Mouse (Mus musculus) brain, embryonic 18.5 days (tissue): ENCODE results near the gene Spef2.
"Not testable (repeated sequence)": the region's sequence is repeated elsewhere in the genome, so short reads cannot be mapped to it uniquely, and the experiment has no call there.

Source experiments
- DNase-seq: peaks from one replicate; pipeline ENCODE4 v3.0.0-alpha.2; 2012; ENCODE audit warnings: low read depth, low spot score

Spef2 gene

GRCm38 (mm10) chr15:9668575-9668974 lies 80.1 kb downstream of the Spef2 start:
- no peak for DNase-seq

GRCm38 (mm10) chr15:9664948-9665347 lies 83.7 kb downstream of the Spef2 start:
- not testable (repeated sequence) for DNase-seq

DNA sequence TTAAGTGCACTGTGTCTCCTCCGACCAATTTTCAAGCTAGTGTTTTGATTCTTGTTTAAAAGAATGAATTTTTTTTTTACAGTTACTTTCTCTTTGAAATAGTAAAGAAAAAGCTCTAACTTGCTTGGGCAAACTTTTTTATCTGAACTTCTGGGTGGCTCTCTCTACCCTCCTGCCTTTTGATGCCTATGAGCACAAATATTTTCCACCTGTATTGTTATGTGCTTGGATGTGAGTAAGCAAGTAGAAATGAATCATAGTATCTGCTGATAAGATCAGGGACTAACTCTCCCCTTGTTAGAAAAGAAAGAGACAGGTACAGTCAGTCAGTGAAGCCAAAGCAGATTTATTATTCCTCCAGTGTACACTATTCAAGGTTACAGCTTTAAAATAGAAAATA lies 87.5 kb downstream of the Spef2 start:
- DNase-seq, result no peak

DNA sequence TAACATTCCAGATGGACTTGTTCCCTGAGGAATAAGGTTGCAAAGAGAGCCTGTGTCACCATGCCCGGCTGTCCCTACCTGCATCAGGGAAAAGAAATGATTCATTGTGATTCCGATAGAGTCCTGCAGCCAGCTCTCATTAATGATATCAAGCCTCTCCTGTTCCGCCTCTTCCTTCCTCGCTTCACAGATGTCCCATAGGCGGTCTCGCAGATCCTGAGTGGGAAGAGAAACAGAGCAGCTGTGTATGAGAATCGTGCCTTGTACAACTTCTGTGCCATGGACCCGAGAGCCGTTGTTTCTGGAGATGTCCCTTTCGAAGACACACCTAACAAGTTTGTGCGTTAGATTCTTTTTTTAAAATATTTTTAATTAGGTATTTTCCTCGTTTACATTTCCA lies 114.2 kb downstream of the Spef2 start:
- no peak for DNase-seq

DNA sequence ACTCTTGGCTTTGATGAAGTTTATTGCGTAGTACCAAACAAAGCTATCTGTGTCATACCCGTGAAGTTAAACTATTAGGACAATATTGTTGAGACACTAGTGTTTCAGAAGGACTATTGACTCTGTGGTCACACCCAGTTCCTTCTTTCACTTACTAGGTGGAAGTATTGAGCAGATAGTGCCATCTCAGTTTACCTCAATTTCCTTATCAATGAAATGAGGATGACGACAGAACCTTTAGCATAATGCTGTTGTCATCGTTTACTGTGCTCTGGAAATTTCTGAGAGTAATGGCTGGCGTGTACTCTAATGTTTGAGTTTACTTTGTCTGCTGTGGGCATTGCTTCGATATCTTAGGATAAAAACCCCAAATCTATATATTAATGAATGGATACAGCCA lies 117.0 kb downstream of the Spef2 start:
- no peak for DNase-seq

GRCm38 (mm10) chr15:9629660-9630059 lies 119.0 kb downstream of the Spef2 start:
- DNase-seq, result no peak

- DNase-seq, result no peak
These were observed 124.0 kb downstream of the Spef2 start for GRCm38 (mm10) chr15:9624619-9625018.

- DNase-seq, result no peak
These were observed 140.5 kb downstream of the Spef2 start for GRCm38 (mm10) chr15:9608177-9608576.

DNA sequence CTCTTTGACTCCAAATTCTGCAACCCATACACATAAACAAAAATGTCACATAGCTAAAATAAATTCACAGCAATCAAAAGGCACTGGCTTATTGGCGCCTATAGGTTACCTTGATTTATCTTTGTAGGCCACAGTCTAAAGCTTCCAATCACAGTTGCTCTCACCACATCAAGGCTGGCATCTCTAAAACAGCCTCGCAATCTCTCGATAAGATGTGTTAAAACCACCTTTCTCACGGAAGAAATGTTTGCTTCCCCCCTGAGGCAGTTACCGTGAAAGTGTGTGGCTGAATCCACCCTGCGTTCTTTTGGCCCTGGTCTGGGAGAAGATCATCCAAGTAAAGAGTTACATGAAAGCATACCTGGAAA lies 148.6 kb downstream of the Spef2 start:
- DNase-seq, result no peak

DNA sequence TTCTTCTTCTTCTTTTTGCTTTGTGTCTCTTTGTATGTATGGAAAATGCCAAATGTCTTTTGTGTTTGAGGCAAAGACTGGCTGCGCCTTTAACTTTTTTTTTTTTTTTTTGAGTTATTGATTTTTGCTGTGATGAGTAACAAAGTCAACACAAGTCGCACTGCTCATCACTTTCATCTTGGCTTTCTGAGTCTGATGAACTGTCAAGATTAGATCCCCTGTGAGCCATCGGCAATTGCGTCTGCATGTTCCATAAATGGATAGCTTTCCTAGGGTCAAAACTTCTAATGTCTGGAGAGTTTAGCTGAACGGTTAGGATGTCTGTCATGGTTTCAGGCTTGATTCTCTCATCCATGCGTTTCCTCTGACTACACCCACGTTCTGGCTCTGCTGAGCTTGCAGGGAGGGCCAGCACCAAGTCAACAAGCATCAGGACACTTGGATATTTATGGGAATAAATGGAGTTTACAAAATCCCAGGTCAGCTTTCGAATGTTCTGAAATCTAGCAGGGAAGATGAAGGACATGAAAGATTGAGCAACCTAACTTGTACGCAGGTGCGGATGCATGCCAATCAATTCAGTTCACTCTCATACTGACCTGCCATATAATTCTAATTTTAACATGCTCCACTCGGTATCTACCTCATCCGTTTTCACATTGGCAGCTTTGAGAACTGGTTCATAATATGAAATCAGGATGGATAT lies 149.1 kb downstream of the Spef2 start:
- no peak for DNase-seq

DNA sequence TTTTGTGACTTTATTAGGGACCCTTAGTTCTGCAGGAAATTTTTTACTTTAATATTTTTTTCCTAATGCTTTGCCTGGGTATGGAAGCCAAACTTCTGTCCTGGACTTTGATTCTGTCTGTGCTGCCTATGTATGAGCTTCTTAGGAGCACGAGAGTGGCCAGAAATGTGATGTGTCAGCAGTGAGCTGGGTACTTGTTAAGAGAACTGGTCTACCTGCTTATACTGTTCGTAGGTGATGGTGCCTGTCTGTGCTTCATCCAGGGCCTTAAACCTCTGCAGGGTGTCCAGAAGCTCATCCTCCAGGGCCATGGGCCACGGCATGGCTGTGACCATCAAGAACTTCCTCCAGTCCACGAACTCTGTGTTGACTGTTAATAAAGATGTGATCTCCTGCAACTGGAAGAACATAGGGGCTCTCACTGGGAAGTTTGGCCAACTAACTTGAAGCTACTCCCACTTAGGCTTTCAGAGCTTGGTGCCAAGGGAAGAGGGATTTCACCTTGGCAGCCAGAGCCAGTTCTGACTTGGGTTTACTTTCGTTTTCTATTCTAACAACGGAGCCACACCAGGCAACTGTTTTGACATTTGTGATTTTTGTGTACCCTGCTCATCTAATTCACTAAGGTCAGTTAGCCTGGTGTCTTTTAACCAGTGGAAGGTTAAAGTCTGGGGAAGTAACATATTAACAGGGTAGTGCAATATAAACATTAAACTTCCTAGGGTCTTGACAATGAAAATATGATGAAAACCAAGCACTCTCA lies 152.2 kb downstream of the Spef2 start:
- no peak for DNase-seq

- DNase-seq, result no peak
These were observed 158.7 kb downstream of the Spef2 start for GRCm38 (mm10) chr15:9589939-9590338.

GRCm38 (mm10) chr15:9580470-9581280 lies 168.0 kb downstream of the Spef2 start:
- no peak for DNase-seq

- no peak for DNase-seq
These were observed 171.4 kb downstream of the Spef2 start for GRCm38 (mm10) chr15:9577303-9577702.

- no peak for DNase-seq
These were observed 173.9 kb downstream of the Spef2 start for GRCm38 (mm10) chr15:9574796-9575195.

- no peak for DNase-seq
These were observed 175.3 kb downstream of the Spef2 start for GRCm38 (mm10) chr15:9573361-9573760.

- DNase-seq, result no peak
These were observed 176.0 kb downstream of the Spef2 start for GRCm38 (mm10) chr15:9572664-9573063.

DNA sequence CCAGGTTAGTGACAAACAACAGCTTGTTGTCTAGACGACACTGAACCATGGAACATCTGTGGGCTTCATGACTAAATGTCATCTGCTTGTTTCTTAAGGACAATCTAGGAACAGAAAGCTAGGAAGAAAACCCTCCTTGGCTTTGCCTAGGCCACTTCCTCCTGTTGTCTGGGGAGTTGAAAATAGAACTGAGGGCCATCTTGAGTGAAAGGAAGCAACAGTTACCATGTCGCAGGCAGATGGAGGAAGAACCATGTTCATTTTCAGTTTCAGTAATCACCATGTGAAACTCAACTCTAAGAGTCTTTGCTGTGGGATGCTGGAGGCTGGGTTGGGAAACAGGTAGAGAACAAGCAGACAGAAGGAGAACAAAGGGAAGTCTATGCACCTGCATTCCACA lies 176.8 kb downstream of the Spef2 start:
- no peak for DNase-seq

DNA sequence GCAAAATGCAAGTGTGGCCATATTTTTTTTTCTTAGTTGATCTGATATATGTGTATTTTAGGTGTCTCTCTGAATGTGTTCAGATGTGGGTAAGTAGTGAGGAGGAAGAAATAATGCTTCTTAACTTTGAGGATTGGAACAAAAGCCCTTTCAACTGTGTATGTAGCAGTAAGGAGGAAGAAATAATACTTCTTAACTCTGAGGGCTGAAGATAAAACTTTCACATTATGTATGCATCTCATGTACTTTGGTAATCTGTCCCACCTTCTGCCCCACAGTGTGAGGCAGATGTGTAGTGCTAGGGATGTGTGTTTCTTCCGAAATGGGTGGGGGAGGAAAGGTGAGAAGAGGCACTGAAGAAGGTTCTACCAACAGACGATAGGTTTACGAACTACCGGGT lies 181.4 kb downstream of the Spef2 start:
- DNase-seq, result no peak

DNA sequence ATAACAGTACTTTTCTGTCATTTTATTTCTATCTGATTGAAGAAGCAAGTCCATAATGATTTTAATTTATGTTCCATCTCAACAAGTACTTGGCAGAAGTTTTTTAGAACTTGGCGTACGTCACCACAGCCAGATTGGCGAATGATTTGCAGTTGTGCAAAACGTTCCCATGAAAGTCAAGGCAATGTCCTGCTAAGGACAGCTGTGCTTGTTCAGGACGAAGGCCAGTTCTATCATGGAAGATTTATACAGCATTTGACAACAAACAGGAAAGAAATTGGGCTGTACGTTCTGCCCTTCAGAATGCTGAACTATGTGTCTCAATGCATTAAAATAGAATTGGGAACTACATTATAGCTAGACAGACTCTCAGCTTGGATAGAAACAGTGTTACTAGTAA lies 183.3 kb downstream of the Spef2 start:
- DNase-seq, result no peak

DNA sequence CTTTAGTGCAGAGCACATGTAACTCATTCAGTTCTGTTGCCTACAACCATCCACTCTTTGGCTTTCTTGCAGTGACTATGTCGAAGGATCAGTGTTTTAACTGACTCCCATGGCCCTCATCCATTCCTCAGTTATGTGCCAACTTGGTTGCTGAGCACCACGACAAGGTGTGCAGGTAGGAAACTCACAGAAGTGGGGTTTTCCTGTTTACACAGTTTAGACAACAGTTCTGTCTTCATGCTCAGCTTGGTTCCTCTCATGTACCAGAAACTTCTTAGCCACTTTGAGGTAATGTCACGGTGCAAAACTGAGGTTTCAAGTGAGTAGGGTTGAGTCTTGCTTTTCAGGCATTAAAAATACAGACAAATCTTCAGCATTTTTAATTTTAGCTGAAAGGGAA lies 184.5 kb downstream of the Spef2 start:
- no peak for DNase-seq

GRCm38 (mm10) chr15:9557264-9557663 lies 191.4 kb downstream of the Spef2 start:
- DNase-seq, result not testable (repeated sequence)
